Mouse (Mus musculus) midbrain, embryonic 10.5 days (tissue): ENCODE measurements around the gene Bsg. TPM values are rescaled to one million over a fixed set of nuclear protein-coding genes. Genes with fewer than 3 reads are reported as not detected.

Source experiments
- DNase-seq: peaks from one replicate; pipeline ENCODE4 v3.0.0-alpha.2; 2017; ENCODE audit warnings: low spot score
- H3K27ac ChIP-seq: fragments of 300-500 bp; sonication (generic); replicated peaks from 2 replicates; pipeline ENCODE4 v1.5.1; 2016; ENCODE audit warnings: mild to moderate bottlenecking
- H3K27me3 ChIP-seq: fragments of 300-500 bp; sonication (generic); 2 replicates; pipeline ENCODE4 v1.6.1; 2016; ENCODE audit warnings: low read depth, mild to moderate bottlenecking; ENCODE audit not compliant: poor library complexity, severe bottlenecking
- H3K36me3 ChIP-seq: fragments of 300-500 bp; sonication (generic); 2 replicates; pipeline ENCODE4 v1.6.1; 2016; ENCODE audit warnings: mild to moderate bottlenecking, moderate library complexity
- H3K4me1 ChIP-seq: fragments of 300-500 bp; sonication (generic); 2 replicates; pipeline ENCODE4 v1.6.1; 2016
- H3K4me3 ChIP-seq: fragments of 300-500 bp; sonication (generic); 2 replicates; pipeline ENCODE4 v1.5.1; 2016; ENCODE audit warnings: mild to moderate bottlenecking, moderate library complexity
- H3K9me3 ChIP-seq: fragments of 300-500 bp; sonication (generic); replicated peaks from 2 replicates; pipeline ENCODE4 v1.6.1; 2016; ENCODE audit warnings: mild to moderate bottlenecking
- WGBS: fragments of 180-500 bp; shearing (Covaris S2); methylation state at CpG from one replicate; pipeline ENCODE4 v1.1.7; 2016; 5-methylcytosine and 5-hydroxymethylcytosine counted together
- polyA plus RNA-seq: library from polyadenylated mRNA; unstranded; fragments of >200 nt; fragmentation: Nextera tagmentation; extraction: Ambion mirVana; gene quantifications from 2 replicates; pipeline ENCODE4 v1.2.1, GENCODE M21; 2016

Bsg gene
- polyA plus RNA-seq, 1 experiment from 2014 or later, result 655 TPM

GRCm38 (mm10) chr10:79670071-79670888 lies 34.0 kb upstream of the Bsg start:
- Histone ChIP-seq H3K27me3 (peaks cover 4% of the 10 kb centered on the region; the same call in 1 of the 2 replicates), H3K36me3 (peaks cover 35% of the 10 kb centered on the region), H3K4me1 (peaks cover 30% of the 10 kb centered on the region), H3K4me3 (peak overlapping the region; percentile 96), H3K9me3 (no peaks in the 10 kb centered on the region), H3K27ac (peak overlapping the region; percentile 98)
- DNase-seq, result no peak
- WGBS, result 37% methylated on average over 15 of the region's 15 CpGs

- H3K27me3 ChIP-seq, result peaks cover 8% of the 10 kb centered on the region; the same call in 1 of the 2 replicates
- H3K4me1 ChIP-seq, result peaks cover 30% of the 10 kb centered on the region
- H3K27ac ChIP-seq, result peak overlapping the region; percentile 98; the same call in 1 of the 2 replicates
- H3K4me3 ChIP-seq, result peak overlapping the region; percentile 96
- H3K9me3 ChIP-seq, result no peaks in the 10 kb centered on the region
- 71% methylated on average over 6 of the region's 6 CpGs for WGBS
- peaks cover 46% of the 10 kb centered on the region for H3K36me3 ChIP-seq
- no peak for DNase-seq
Measured at GRCm38 (mm10) chr10:79671396-79672087, 32.7 kb upstream of the Bsg start.

DNA sequence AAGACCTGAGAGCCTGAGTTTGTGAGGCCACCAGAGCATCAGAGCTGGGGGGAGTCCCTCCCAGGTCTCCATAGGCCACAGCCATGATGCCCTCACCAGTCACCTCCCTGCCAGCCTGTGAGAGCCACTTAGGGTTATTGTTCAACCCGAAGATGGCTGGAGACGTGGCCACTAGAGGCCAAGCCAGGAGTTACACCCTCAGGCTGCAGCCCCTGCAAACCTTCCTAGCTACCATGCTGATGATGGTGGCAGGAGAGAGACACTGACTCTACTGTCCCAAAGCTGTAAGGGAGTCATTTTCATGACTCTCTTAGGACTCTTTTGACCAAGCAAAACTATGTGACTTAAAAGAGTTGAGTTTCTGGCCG lies 32.2 kb upstream of the Bsg start:
- WGBS, result 68% methylated on average over 3 of the region's 3 CpGs
- H3K4me3 ChIP-seq, result no peak overlapping the region; the same call in 1 of the 2 replicates
- H3K9me3 ChIP-seq, result no peaks in the 10 kb centered on the region
- peak overlapping the region; percentile 98; the same call in 1 of the 2 replicates for H3K27ac ChIP-seq
- peaks cover 46% of the 10 kb centered on the region for H3K36me3 ChIP-seq
- H3K27me3 ChIP-seq, result peaks cover 8% of the 10 kb centered on the region; the same call in 1 of the 2 replicates
- no peak for DNase-seq
- H3K4me1 ChIP-seq, result peaks cover 30% of the 10 kb centered on the region

GRCm38 (mm10) chr10:79673054-79673453 lies 31.2 kb upstream of the Bsg start:
- no peaks in the 10 kb centered on the region for H3K9me3 ChIP-seq
- peaks cover 29% of the 10 kb centered on the region for H3K4me1 ChIP-seq
- no peak for DNase-seq
- H3K27me3 ChIP-seq, result peaks cover 8% of the 10 kb centered on the region; the same call in 1 of the 2 replicates
- H3K4me3 ChIP-seq, result no peak overlapping the region
- no peak overlapping the region for H3K27ac ChIP-seq
- H3K36me3 ChIP-seq, result peaks cover 46% of the 10 kb centered on the region
- WGBS, result 92% methylated on average over 3 of the region's 3 CpGs

GRCm38 (mm10) chr10:79675346-79676035 lies 28.8 kb upstream of the Bsg start:
- 57% methylated on average over 44 of the region's 44 CpGs for WGBS
- peaks cover 8% of the 10 kb centered on the region; the same call in 1 of the 2 replicates for H3K27me3 ChIP-seq
- peaks cover 46% of the 10 kb centered on the region for H3K36me3 ChIP-seq
- peaks cover 17% of the 10 kb centered on the region for H3K4me1 ChIP-seq
- DNase-seq, result no peak
- no peaks in the 10 kb centered on the region for H3K9me3 ChIP-seq
- peak overlapping the region; percentile 9; the same call in 1 of the 2 replicates for H3K4me3 ChIP-seq
- no peak overlapping the region for H3K27ac ChIP-seq

DNA sequence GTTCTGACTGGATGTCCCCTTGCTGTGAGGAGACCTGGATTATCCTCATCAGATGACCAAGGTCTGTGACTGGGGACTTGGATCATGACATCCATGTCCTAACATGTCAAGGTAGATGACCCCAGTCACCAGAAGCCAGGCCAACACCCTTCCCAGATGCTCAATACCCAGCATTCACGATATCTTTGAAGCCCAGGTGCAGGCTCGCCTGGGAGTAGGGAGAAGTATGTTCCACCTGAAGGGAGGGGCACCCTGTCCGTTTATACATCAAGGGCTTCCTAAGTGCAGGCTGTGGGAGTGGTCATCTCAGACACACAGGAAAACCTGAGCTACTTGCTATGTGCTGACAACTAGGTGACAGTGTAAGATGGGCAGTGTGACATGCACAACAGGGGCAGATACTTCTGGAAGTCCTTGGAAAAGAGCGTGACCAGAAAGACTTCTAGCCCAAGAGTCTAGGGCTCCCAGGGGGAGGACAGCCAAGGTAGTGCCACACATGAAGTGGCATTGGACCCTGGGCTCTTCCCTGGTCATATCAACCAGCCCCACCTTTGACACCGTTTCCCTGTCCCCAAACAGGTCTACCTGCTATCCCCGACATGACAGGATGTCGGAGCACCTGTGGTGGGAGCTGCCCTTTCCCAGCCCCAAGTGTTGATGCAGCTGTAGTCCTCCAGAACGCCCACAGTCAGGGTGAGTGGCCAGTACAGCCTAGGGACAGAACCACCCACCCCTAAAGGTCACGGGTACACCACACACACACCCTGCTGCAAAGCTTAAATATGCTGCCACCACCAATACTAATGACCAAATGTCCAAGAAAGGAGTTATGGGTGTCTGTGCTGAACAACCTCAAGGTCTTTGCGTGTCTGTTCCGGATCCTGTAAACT lies 23.4 kb upstream of the Bsg start:
- Histone ChIP-seq H3K4me1 (peaks cover 31% of the 10 kb centered on the region), H3K9me3 (no peaks in the 10 kb centered on the region), H3K27ac (peak overlapping the region; percentile 87), H3K36me3 (peaks cover 27% of the 10 kb centered on the region), H3K4me3 (peak overlapping the region; percentile 79), H3K27me3 (peaks cover 2% of the 10 kb centered on the region; the same call in 1 of the 2 replicates)
- WGBS, result 39% methylated on average over 11 of the region's 11 CpGs
- DNase-seq, result no peak

- Histone ChIP-seq H3K9me3 (no peaks in the 10 kb centered on the region), H3K4me1 (peaks cover 31% of the 10 kb centered on the region), H3K27ac (peak within 1 kb of the TSS; percentile 87), H3K4me3 (peak within 1 kb of the TSS; percentile 79), H3K36me3 (peaks cover 31% of the 10 kb centered on the region), H3K27me3 (no peaks in the 10 kb centered on the region)
- DNase-seq, result peak; percentile 100
- under 1% methylated on average over 84 of the region's 84 CpGs for WGBS
Measured at GRCm38 (mm10) chr10:79681591-79682245, 22.6 kb upstream of the Bsg start, which contains the start of gene Cdc34. Gene Cdc34, plus strand, starts transcription at chr10:79682195.

- peak; percentile 46 for DNase-seq
Measured at GRCm38 (mm10) chr10:79682551-79682915, 21.8 kb upstream of the Bsg start.

GRCm38 (mm10) chr10:79682916-79683582 lies 21.2 kb upstream of the Bsg start:
- Histone ChIP-seq H3K9me3 (no peaks in the 10 kb centered on the region), H3K27me3 (no peaks in the 10 kb centered on the region), H3K27ac (peak overlapping the region; percentile 87), H3K4me3 (peak overlapping the region; percentile 79), H3K4me1 (peaks cover 31% of the 10 kb centered on the region), H3K36me3 (peaks cover 44% of the 10 kb centered on the region)
- peak; percentile 53 for DNase-seq
- WGBS, result 9% methylated on average over 10 of the region's 10 CpGs

More at GRCm38 (mm10) chr10:79682551-79682915, 21.8 kb upstream of the Bsg start:
- 0% methylated on average over 10 of the region's 10 CpGs for WGBS
- peaks cover 39% of the 10 kb centered on the region for H3K36me3 ChIP-seq
- no peaks in the 10 kb centered on the region for H3K9me3 ChIP-seq
- H3K4me1 ChIP-seq, result peaks cover 31% of the 10 kb centered on the region
- peak overlapping the region; percentile 79 for H3K4me3 ChIP-seq
- no peaks in the 10 kb centered on the region for H3K27me3 ChIP-seq
- H3K27ac ChIP-seq, result peak overlapping the region; percentile 87

GRCm38 (mm10) chr10:79683726-79684640 lies 20.3 kb upstream of the Bsg start:
- Histone ChIP-seq H3K4me1 (peaks cover 31% of the 10 kb centered on the region), H3K27me3 (no peaks in the 10 kb centered on the region), H3K36me3 (peaks cover 53% of the 10 kb centered on the region), H3K4me3 (peak overlapping the region; percentile 79), H3K9me3 (no peaks in the 10 kb centered on the region), H3K27ac (no peak overlapping the region)
- no peak for DNase-seq
- WGBS, result 93% methylated on average over 6 of the region's 6 CpGs
